Mouse (Mus musculus) heart, postnatal 0 days (tissue): ENCODE results near the gene Nrg4. TPM values are rescaled to one million over a fixed set of nuclear protein-coding genes. Genes with fewer than 3 reads are reported as not detected.

Source experiments
- ATAC-seq: fragments of 200-750 bp; cut with Nextera tagmentation; 2 replicates; pipeline ENCODE4 v1.8.0; 2017; ENCODE audit warnings: low read depth, moderate number of reproducible peaks, moderate library complexity; ENCODE audit not compliant: insufficient read depth
- DNase-seq: peaks from one replicate; pipeline ENCODE4 v3.0.0-alpha.2; 2016; ENCODE audit warnings: low spot score
- H3K27ac ChIP-seq: fragments of 300-500 bp; sonication (generic); 2 replicates; pipeline ENCODE4 v1.5.1; 2014; ENCODE audit warnings: low read depth, mild to moderate bottlenecking
- H3K27me3 ChIP-seq: fragments of 300-500 bp; sonication (generic); 2 replicates; pipeline ENCODE4 v1.6.1; 2014; ENCODE audit warnings: low read length, mixed read lengths; ENCODE audit not compliant: control insufficient read depth, insufficient read depth
- H3K36me3 ChIP-seq: fragments of 300-500 bp; sonication (generic); replicated peaks from 2 replicates; pipeline ENCODE4 v1.6.1; 2014; ENCODE audit warnings: low read length, mixed read lengths; ENCODE audit not compliant: control insufficient read depth, insufficient read depth
- H3K4me1 ChIP-seq: fragments of 300-500 bp; sonication (generic); 2 replicates; pipeline ENCODE4 v1.6.1; 2014; ENCODE audit warnings: antibody characterized with exemption; ENCODE audit not compliant: control insufficient read depth, insufficient read depth
- H3K4me2 ChIP-seq: fragments of 300-500 bp; sonication (generic); 2 replicates; pipeline ENCODE4 v1.6.1; 2014; ENCODE audit warnings: low read depth, mild to moderate bottlenecking, low read length, moderate library complexity
- H3K4me3 ChIP-seq: fragments of 300-500 bp; sonication (generic); 2 replicates; pipeline ENCODE4 v1.5.1; 2014; ENCODE audit warnings: low read depth, low read length
- H3K9ac ChIP-seq: fragments of 300-500 bp; sonication (generic); replicated peaks from 2 replicates; pipeline ENCODE4 v1.6.1; 2014; ENCODE audit warnings: low read depth, low read length, mixed read lengths
- H3K9me3 ChIP-seq: fragments of 300-500 bp; sonication (generic); replicated peaks from 2 replicates; pipeline ENCODE4 v1.6.1; 2016; ENCODE audit warnings: low read length; ENCODE audit not compliant: control insufficient read depth
- CTCF ChIP-seq: IDR thresholded peaks from 2 replicates; pipeline ENCODE4 v1.5.1; 2016; ENCODE audit warnings: antibody characterized with exemption, control low read depth, low read depth
- EP300 ChIP-seq: IDR thresholded peaks from 2 replicates; pipeline ENCODE4 v1.6.1; 2016; ENCODE audit warnings: antibody characterized with exemption, low read depth
- WGBS: fragments of 180-500 bp; shearing (Covaris S2); extraction: QIAGEN DNeasy Blood & Tissue Kit; methylation state at CpG from one replicate; pipeline ENCODE4 v1.1.7; 2014; 5-methylcytosine and 5-hydroxymethylcytosine counted together
- polyA plus RNA-seq: library from polyadenylated mRNA; unstranded; fragments of >200 nt; fragmentation: Nextera tagmentation; extraction: Ambion mirVana; gene quantifications from 2 replicates; pipeline ENCODE4 v1.2.1, GENCODE M21; 2015
- total RNA-seq: library from RNA; depleted of rRNA; stranded (reverse); fragments of >200 nt; gene quantifications from 2 replicates; pipeline ENCODE4 v1.2.3, GENCODE M21; 2014; ENCODE audit warnings: low replicate concordance

Nrg4 gene
- total and polyA plus RNA-seq, 2 experiments from 2014 or later: 1.3 TPM; not detected in 1

- Histone ChIP-seq H3K4me3 (no peak overlapping the region), H3K9ac (no peak overlapping the region), H3K36me3 (peaks cover 86% of the 10 kb centered on the region), H3K27me3 (no peaks in the 10 kb centered on the region), H3K4me1 (no peaks in the 10 kb centered on the region), H3K27ac (no peak overlapping the region), H3K9me3 (no peaks in the 10 kb centered on the region), H3K4me2 (no peak overlapping the region)
- TF ChIP-seq CTCF: no peak
- TF ChIP-seq EP300: no peak
- DNase-seq (no peak), ATAC-seq (no peak)
- WGBS: 87% methylated on average over 3 of the region's 3 CpGs
Observed at GRCm38 (mm10) chr9:55217381-55217780, 109.3 kb downstream of the Nrg4 start.

DNA sequence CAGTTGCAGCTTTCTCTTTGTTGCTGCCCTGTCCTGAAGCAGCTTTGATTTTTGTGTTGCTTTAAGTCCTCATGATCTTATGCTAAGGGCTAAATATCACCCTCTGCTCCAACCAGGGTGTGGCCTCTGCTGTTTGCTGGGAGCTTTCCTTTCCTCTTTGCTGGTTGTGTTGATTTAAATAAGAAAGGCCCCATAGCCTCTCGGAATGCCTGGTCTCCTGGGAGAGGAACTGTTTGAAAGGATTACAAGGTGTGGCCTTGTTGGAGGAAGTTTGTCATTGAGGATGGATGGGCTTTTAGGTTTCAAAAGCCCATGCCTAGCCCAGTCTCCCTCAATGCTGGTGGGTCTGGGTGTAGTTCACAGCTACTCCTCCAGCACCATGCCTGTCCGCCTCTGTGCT is 110.6 kb downstream of the Nrg4 start:
- ATAC-seq (no peak), DNase-seq (no peak)
- H3K27me3 ChIP-seq: no peaks in the 10 kb centered on the region
- no peaks in the 10 kb centered on the region for H3K9me3 ChIP-seq
- peaks cover 73% of the 10 kb centered on the region for H3K36me3 ChIP-seq
- no peak overlapping the region for H3K27ac ChIP-seq
- 91% methylated on average over 2 of the region's 2 CpGs for WGBS
- no peaks in the 10 kb centered on the region for H3K4me1 ChIP-seq
- H3K4me2 ChIP-seq: no peak overlapping the region
- H3K9ac ChIP-seq: no peak overlapping the region
- no peak for TF ChIP-seq CTCF
- no peak overlapping the region for H3K4me3 ChIP-seq

- WGBS: 86% methylated on average over 3 of the region's 3 CpGs
Observed at GRCm38 (mm10) chr9:55215648-55216047, 111.0 kb downstream of the Nrg4 start.

GRCm38 (mm10) chr9:55215056-55215455 is 111.6 kb downstream of the Nrg4 start:
- Histone ChIP-seq H3K4me2 (no peak overlapping the region), H3K4me3 (no peak overlapping the region), H3K9me3 (no peaks in the 10 kb centered on the region), H3K27me3 (no peaks in the 10 kb centered on the region), H3K9ac (no peak overlapping the region), H3K27ac (no peak overlapping the region), H3K4me1 (0 out of 2 replicates have a peak, but pooled peaks cover 5% of the 10 kb centered on the region), H3K36me3 (peaks cover 63% of the 10 kb centered on the region)
- TF ChIP-seq EP300 (no peak), CTCF (no peak)
- DNase-seq (no peak), ATAC-seq (no peak)
- 84% methylated on average over 3 of the region's 3 CpGs for WGBS

More at GRCm38 (mm10) chr9:55215648-55216047, 111.0 kb downstream of the Nrg4 start:
- H3K27me3 ChIP-seq: no peaks in the 10 kb centered on the region
- ATAC-seq (no peak), DNase-seq (no peak)
- no peak overlapping the region for H3K4me2 ChIP-seq
- no peaks in the 10 kb centered on the region for H3K9me3 ChIP-seq
- H3K27ac ChIP-seq: no peak overlapping the region
- 0 out of 2 replicates have a peak, but pooled peaks cover 2% of the 10 kb centered on the region for H3K4me1 ChIP-seq
- TF ChIP-seq CTCF (no peak), EP300 (no peak)
- no peak overlapping the region for H3K4me3 ChIP-seq
- H3K36me3 ChIP-seq: peaks cover 69% of the 10 kb centered on the region
- H3K9ac ChIP-seq: no peak overlapping the region

DNA sequence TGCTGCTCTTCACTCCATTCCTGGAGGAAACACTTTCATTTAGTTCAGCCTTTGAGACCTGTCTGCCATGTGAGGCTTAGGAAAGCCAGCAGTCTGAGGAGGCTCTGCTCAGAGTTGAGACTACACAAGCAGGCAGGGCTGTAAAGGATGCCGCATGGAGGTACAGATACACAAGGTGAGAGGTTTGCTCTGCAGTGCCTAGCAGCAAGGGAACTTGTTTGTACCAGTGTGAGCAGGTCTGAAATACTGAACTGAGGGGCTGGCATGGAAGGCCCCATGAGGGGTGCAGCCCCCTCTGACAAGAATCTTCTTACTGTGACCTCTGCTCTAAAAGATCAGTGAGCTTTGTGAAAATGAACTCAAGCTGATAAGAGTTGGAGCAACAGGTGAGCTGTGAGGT is 113.2 kb downstream of the Nrg4 start:
- 87% methylated on average over 1 of the region's 1 CpGs for WGBS

DNA sequence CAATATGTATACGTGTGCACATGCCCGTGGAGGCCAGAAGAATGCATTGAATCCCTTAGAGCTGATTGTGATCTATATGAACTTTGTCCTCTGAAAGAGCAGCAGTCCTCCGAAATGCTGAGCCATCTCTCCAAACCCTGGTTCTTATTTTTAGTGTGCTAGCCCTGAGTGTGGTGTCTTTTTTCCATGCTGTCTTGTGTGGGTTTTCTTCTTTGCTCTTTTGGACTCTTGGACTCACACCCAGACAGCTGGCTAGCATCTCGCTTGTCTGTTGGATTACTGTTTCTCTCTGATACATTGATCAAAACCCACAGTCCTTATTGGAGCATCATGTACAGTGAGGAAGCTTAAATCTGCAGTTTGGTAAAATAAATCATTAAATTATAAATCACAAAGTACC is 115.0 kb downstream of the Nrg4 start:
- TF ChIP-seq CTCF (no peak), EP300 (no peak)
- Histone ChIP-seq H3K4me1 (peaks cover 16% of the 10 kb centered on the region), H3K9ac (no peak overlapping the region), H3K27me3 (no peaks in the 10 kb centered on the region), H3K4me3 (no peak overlapping the region), H3K27ac (no peak overlapping the region), H3K4me2 (no peak overlapping the region), H3K9me3 (no peaks in the 10 kb centered on the region), H3K36me3 (peaks cover 29% of the 10 kb centered on the region)
- no peak for DNase-seq
- 53% methylated on average over 4 of the region's 4 CpGs for WGBS
- ATAC-seq: no peak

More for the DNA sequence above, 113.2 kb downstream of the Nrg4 start:
- Histone ChIP-seq H3K27ac (no peak overlapping the region), H3K9me3 (no peaks in the 10 kb centered on the region), H3K9ac (no peak overlapping the region), H3K4me2 (no peak overlapping the region), H3K4me3 (no peak overlapping the region), H3K27me3 (no peaks in the 10 kb centered on the region), H3K4me1 (peaks cover 11% of the 10 kb centered on the region), H3K36me3 (peaks cover 47% of the 10 kb centered on the region)
- no peak for ATAC-seq
- TF ChIP-seq CTCF: no peak
- TF ChIP-seq EP300: no peak
- no peak for DNase-seq
